Mouse (Mus musculus): ENCODE measurements around the gene Arhgap20. TPM values are rescaled to one million over a fixed set of nuclear protein-coding genes. Genes with fewer than 3 reads are reported as not detected.

Arhgap20 gene
- total RNA-seq, 2 experiments from 2014 or later, result 15.7 to 20.4 TPM

DNA sequence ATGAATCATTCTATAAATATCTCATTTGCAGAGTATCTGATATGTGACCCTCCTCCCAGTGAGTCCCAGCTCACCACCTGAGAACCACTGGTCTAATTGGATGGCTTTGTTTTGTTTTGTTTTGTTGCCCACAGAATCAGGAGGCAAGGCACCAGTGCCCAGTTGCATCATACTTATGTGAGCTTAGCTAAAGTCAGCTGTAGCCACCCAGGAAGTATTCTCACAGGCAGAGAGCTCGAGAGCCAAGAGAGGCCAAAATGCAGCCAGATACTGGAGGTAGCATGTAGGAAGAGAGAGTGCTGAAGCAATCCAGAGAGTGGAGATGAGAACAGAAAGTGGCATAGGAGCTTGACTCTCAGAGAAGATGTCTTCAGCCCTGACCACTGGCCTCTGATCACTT, 23.3 kb downstream of the Arhgap20 start:
- intact Hi-C loops (cut with DNase I; ENCODE audit: low total_unique reads), result no loop called here
- no peak for DNase-seq

DNA sequence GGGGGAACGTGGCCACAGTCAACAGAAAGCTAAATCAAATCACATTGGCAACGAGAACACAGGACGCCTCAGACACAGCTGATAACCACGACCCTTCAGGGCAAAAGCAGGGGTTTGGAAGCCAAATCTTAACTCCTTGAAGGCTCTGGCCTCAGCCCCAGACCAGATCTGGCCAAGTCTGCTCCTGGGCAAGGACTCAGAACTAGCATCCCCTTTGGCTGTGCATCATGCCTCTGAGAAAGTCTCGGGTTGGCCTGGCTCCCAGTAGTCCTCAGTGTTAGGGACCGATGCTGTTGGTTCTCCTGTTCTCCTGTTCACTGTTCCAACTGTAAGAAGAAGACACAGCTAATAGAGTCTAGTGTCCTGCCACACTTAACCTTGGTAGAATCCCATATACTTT, 30.1 kb downstream of the Arhgap20 start:
- intact Hi-C loops (cut with DNase I; ENCODE audit: low total_unique reads), result no loop called here
- DNase-seq, result peak; percentile 75

DNA sequence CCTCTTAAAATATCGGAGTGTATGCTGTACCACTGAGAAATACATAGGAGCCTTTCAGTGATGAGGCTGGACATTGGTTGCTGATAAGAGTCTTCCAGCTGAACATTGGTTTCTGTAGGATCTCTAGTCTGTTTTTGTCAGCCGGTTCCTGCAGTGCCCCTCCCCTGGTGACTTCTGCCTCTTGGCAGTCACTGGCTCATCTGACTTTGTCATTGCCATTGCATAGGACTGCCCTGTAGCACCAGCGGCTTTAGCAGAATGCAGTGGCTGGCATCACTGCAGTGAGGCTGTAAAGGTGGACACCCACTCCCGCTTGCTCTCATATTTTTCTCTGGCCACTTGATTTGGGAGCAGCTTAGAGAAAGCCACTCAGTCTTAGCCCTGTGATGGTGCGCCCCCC, 33.1 kb downstream of the Arhgap20 start:
- no peak for DNase-seq

DNA sequence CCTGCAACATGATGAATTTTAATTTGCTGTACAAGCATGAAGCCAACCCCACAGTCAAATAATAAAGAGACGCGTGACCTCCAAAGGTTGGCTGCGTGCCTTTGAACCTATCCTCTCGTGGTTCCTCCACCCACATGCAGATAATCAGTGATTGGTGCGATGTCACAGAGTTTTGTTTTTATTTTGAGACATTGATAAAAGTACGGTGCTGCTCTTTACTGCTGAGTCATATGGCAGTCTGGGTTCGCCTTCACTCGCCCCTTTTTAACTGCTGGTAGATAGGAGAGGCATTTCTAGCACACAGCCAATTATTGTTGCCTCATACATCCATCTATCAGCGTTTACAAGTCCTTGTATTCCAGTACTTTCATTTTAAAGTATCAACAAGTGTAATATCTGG, 34.0 kb downstream of the Arhgap20 start:
- DNase-seq, result no peak
- intact Hi-C loops (cut with DNase I; ENCODE audit: low total_unique reads), result no loop called here

More for the DNA sequence above, 33.1 kb downstream of the Arhgap20 start:
- intact Hi-C loops (cut with DNase I; ENCODE audit: low total_unique reads), result no loop called here

DNA sequence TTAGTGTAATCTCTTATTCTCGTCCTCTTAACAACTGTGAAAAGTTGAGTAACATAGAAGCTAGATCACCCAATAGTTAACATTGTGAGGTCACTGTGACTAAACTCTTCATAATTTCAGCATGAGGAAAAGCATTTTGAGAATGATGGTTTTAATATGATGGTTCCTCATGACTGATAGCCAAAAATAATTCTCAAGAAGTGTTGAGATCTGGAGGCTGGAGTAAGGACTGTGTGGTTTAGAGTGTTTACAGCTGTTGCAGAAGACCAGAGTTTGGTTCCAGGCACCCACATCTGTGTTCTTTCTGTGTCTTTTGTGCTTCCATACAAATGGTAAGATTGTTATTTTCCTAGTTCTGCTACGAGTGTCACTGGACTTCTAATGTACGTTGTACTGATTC, 42.1 kb downstream of the Arhgap20 start:
- no peak for DNase-seq
- intact Hi-C loops (cut with DNase I; ENCODE audit: low total_unique reads), result no loop called here

DNA sequence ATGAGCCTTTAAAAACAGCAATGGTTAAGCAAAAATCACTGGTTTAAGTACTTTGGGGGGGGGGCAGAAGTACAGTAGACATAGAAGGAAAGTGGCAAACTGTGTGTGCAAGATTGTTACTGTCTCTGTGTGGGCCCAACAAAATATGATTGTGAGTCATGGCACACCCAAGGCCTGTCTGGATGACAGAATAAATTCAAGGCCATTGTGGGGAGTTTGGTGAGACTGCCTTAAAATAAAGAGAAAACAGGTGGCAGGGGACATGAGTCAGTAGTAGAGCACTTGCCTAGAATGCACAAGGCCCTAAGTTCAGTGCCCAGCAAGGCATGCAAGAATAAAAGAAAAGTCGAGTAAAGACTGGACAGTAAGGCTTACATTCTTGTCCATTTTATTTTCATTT, 47.8 kb downstream of the Arhgap20 start:
- intact Hi-C loops (cut with DNase I; ENCODE audit: low total_unique reads), result no loop called here

DNA sequence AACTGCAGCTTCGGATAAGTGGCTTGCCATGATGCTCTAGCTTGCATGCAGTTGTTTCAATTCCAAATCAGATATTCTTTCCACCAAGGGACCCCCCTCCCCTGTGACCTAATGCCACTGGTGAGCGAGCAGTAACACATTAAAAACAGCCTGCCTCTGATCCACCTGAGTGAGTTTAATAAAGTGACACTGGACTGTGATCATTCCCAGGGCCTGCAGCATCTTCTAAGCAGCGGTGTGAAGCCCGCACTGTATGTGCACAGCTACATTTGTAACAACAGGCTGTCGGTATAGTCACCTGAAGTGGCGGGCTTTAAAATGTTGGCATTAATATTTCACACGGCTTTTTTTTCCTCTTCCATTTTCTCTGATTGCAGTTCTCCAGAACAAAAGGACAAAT, 59.4 kb downstream of the Arhgap20 start:
- intact Hi-C loops (cut with DNase I; ENCODE audit: low total_unique reads), result no loop called here

More for the DNA sequence above, 47.8 kb downstream of the Arhgap20 start:
- DNase-seq, result no peak

DNA sequence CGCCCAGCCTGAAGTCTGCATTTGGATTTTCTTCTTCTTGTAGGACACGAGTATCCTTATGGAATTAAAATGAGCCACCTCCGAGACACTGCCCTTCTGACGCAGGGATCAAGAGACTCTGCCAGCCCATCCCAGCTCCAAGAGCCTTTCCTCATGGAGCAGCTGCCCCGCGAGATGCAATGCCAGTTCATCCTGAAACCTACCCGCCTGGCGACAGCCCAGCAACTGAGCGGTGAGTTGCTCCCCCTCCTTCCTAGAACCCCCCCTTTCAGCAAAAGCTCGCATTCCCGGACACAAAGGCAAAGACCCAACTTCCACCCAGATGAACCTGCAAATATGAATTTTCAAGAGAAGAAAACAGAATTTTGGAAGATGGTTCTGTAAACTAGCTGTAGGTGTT, 66.5 kb downstream of the Arhgap20 start:
- intact Hi-C loops (cut with DNase I; ENCODE audit: low total_unique reads), result no loop called here
- no peak for DNase-seq

More for the DNA sequence above, 59.4 kb downstream of the Arhgap20 start:
- DNase-seq, result no peak

DNA sequence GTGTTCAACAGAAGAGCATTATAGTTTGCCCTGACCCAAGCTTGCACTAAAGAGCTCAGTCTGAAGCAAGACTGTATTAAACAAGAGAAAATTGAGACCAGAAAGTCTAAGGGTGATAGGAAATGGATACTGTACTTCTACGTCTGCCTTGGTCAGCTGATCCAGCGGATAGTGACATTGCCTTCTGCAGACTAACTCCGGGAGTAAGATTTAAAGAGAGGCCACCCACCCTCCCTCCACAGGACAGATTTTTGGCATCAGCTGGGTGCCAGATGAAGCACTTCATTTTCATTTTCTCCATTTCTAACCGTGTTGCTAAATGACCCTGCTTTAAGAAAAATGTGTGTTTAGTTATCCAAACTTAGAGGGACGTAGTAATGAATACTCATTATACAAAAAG, 67.2 kb downstream of the Arhgap20 start:
- intact Hi-C loops (cut with DNase I; ENCODE audit: low total_unique reads), result no loop called here
- DNase-seq, result no peak

DNA sequence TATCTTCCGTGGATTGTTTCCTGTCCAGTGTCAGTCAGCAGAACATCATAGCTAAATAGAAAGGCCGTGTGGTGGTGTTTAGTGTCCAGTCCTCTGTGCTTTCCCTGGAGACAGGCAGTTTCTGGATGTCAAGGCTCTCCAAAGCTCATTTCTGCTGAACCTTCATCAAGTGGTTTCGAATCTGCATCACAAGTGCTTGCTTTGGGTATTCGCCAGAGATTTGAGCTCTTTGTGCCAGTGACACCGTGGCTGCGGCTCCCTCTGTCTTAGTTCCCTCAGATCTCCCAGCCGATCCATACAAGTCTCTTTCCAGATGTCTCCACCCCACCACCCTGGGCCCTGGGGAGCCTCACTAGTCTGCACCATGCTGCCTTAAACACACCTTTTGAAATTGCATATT, 72.6 kb downstream of the Arhgap20 start:
- no peak for DNase-seq

DNA sequence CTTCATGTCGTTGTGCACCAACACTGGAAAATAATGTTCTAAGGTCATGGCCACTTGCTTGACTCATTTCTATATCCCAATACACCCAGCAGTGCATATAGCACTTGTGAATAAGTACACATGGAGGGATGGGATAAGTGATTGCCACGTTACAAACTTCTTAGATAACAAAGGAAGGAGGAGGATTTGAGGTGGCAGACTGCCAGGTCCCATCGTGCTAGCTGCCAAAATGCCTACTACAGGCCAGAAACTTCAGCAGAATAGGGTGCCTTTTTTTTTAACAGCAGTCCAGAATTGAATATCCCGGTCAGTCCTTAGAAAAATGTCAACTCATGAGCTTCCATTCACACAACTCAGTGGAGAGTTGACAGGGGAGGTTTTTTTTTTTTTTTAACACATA, 78.1 kb downstream of the Arhgap20 start:
- no peak for DNase-seq
- intact Hi-C loops (cut with DNase I; ENCODE audit: low total_unique reads), result no loop called here

More for the DNA sequence above, 72.6 kb downstream of the Arhgap20 start:
- intact Hi-C loops (cut with DNase I; ENCODE audit: low total_unique reads), result no loop called here

DNA sequence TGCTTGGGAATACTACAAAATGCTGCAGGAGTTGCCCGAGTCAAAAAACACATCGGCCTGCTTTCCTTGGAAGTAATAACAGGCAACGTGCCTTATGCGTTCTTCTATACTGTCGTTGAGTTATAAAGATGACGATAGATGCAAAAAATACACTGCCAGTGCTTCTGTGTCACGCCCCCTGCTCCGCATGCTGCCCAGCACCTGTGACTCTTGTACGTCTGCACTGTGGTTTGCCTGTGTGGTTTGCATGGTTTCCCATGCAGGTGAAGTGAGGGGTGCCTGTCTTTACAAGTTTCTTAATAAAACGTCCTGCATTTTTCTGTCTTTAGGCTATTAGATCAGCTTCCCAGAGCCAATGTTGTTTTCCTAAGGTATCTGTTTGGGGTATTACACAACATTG, 80.7 kb downstream of the Arhgap20 start:
- intact Hi-C loops (cut with DNase I; ENCODE audit: low total_unique reads), result no loop called here
- no peak for DNase-seq

DNA sequence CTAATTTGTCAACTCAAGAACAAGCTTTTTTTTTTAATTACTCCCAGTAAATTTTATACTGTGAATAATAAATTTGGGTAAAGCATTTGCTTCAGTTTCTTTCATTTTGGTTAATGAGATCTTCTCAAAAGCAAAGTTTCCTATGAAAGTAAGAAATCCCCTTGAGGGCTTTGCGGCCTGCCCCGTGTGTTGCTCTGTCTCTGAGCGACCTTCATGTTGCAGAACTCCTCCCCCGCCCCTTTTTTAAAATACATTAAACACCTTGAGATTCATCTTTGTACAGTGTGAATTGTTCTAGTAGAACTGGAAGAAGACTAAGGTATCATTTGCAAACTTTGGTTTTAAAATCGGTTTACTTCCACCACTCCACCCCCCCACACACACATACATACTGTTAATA, 88.6 kb downstream of the Arhgap20 start:
- no peak for DNase-seq
- intact Hi-C loops (cut with DNase I; ENCODE audit: low total_unique reads), result no loop called here

DNA sequence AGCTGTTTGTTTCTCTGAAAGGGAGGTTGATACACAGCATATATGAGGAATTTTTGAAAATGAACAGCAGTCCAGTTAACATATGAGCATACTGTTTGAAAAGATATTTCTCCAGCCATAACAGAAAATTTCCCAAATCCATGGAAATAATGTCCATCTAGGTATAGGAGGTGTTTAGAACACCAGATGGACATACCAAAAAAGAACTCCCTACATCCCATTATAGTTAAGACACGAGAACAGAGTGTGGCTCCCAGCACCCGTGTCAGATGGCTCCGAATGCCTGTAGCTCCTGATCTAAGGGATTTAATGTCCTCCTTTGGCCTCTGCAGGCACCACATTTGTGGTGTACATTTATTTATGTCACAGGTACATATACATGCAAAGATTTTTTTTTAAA, 99.1 kb downstream of the Arhgap20 start:
- intact Hi-C loops (cut with DNase I; ENCODE audit: low total_unique reads), result no loop called here

DNA sequence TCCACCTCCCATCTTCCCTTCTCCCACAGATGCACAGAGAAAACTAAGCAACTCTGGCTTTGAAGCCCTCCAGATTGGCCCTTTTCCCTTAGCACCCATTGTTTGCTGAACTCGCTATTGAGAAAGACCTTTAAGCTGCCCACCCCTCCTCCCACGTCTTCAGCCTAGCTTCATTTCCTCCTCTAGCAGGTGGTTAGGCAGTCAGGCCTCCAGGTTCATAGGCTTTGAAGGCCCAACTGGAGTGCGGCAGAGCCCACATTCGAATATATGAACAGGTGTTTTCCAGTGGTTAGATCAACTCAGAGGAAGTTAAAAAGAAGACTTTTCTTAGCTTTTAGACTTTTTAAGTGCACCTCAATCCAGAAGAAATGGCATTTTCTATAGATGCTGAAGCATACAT, 101.5 kb downstream of the Arhgap20 start:
- intact Hi-C loops (cut with DNase I; ENCODE audit: low total_unique reads), result no loop called here

More for the DNA sequence above, 99.1 kb downstream of the Arhgap20 start:
- DNase-seq, result no peak

DNA sequence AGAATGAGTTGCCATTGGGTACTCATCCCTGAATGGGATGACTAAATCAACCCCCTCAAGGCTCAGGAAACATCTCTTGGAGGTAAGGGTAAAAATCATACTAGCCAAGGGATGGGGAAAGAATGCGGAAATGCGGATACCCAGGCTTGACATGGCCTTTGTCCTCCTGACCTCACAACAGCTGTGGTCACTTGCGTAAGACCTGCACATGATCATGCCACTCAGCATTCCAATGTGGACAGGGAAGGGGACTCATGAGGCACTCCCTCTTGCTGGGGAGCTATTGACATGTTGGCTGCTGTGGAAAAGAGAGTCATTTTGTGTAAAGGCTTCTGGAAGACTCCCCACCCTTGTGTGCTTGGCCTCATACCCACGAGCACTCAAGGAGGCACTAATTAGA, 103.9 kb downstream of the Arhgap20 start:
- DNase-seq, result no peak
- intact Hi-C loops (cut with DNase I; ENCODE audit: low total_unique reads), result no loop called here

More for the DNA sequence above, 101.5 kb downstream of the Arhgap20 start:
- no peak for DNase-seq

DNA sequence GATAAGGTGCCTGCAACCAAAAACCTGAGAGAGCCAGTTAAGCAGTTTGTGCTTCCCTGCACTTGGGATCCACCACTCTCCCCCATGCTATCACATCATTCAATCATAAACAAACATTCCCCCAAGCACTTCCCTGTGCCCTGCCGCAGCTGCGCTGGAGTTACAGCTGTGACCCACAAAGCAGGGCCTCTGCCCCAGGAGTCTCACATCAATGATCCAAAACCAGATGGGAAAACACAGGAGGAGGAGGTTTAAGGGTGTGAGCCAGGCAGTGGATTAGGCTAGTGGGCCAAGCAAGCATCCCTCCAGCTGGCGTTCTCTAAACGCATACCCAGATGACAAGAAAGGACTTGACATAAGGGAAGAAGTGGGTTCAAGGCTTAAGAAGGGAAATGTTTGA, 109.2 kb downstream of the Arhgap20 start:
- intact Hi-C loops (cut with DNase I; ENCODE audit: low total_unique reads), result no loop called here

DNA sequence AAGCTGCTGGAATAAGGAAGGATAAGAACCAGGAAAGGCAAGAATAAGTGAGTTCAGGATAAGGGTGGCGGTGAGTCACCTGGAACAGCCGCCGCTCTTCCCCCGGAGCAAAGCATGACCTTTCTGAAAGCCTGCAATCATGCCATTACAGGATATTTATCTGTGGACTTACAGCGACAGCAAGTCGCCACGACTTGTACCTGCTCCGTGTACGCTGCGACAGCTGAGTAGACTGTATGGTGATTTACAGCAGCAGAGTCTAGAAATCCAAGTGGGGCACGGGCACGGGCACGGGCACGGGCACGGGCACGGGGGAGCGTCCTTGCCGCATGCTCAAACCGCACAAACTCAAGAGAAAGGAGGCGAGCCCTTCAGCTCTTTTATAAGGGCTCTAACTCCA, 110.4 kb downstream of the Arhgap20 start:
- intact Hi-C loops (cut with DNase I; ENCODE audit: low total_unique reads), result no loop called here
- no peak for DNase-seq

More for the DNA sequence above, 109.2 kb downstream of the Arhgap20 start:
- peak; percentile 41 for DNase-seq

DNA sequence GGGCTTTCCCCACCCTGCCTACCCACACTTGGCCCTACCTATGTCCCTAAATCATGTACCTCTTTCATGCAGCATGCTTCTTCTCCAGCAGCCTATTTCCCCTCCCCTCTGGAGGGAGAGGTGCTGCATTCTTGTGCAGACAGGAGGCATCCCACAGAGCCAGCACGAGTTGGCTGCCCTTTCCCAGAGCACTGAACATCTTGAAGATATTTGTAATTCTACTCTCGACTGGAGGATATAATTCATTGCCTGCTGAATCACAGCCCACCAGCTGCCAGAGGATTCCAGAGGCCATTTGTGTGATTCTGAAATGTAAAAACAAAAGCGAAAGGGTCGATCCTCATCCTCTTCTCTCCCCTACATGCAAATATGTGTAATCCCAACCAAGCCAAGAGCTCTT, 116.2 kb downstream of the Arhgap20 start:
- intact Hi-C loops (cut with DNase I; ENCODE audit: low total_unique reads), result no loop called here
- peak; percentile 74 for DNase-seq

DNA sequence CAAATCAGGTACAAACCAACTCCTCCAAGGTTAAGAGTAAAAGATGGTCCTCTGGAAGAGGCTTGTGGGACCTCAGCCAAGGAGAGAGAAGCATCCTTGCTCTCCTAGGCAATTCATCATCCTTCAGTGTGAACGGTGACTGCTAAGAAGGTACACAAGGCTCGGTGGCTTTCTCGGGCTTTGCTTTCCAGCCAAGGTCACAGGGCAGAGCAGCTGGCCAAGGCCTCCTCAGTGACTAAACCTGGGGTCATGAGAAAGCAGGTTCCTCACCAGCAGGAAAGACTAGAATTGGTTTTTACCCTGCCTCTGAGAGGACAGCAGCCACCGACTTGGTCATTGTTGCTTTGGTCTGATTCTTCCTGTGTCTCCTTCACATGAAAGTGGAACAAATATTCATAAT, 116.7 kb downstream of the Arhgap20 start:
- no peak for DNase-seq
- intact Hi-C loops (cut with DNase I; ENCODE audit: low total_unique reads), result no loop called here

DNA sequence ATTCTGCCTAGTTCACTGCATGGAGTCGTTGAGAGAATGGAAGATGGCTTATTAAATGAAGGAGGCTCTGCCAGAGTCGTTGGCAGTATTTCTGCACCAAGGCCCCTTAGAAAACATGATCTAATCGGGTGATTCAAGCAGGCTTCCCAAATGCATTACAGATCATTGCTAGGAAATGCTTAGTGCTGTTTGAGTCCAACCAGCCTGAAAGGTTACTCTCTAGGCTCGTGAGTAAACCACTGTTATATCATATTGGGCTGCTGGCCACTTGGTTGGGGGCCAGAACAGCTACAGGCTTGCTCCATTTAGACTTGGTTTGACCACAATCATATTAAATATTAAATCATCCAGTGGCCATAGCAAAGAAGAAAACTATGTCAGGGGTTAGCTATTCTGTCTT, 118.2 kb downstream of the Arhgap20 start:
- DNase-seq, result peak; percentile 72
- intact Hi-C loops (cut with DNase I; ENCODE audit: low total_unique reads), result no loop called here

DNA sequence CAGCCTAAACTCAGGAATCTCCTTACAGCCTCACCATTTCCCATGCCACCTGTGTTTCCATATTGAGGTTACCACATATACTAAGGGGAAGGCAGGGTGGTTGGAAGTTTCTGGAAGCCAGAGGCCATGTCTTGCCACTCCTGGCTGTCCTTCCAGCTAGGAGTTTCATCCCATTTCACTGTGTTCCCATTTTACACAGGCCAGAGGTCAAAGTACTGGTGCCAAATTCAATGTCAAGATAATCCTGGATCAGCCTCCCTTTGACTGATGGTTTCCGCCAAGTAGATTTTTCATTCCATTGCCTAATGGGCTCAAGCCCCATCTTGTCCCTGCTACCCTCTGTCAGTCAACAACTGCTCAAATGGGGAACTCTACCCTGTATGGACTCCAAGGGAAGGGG, 127.8 kb downstream of the Arhgap20 start:
- no peak for DNase-seq
- intact Hi-C loops (cut with DNase I; ENCODE audit: low total_unique reads), result no loop called here
